Mouse (Mus musculus): Measurements from ENCODE around the gene Twnk. TPM values are rescaled to one million over a fixed set of nuclear protein-coding genes. Genes with fewer than 3 reads are reported as not detected.

Twnk gene
- 0.17 and 0.29 TPM in 2 replicates for polyA plus RNA-seq (2012)

- H3K36me3 ChIP-seq (ENCODE audit: control insufficient read depth), result peaks cover 63% of the 10 kb centered on the region
- TF ChIP-seq GATA1 (IDR thresholded peaks at IDR 0.05; ENCODE audit: low read length) (no peak; the same call in 1 of the 2 replicates), TAL1 (IDR thresholded peaks at IDR 0.05; ENCODE audit: low read length) (no peak)
- peaks cover 27% of the 10 kb centered on the region for H3K4me1 ChIP-seq (ENCODE audit: control insufficient read depth)
- H3K27me3 ChIP-seq (ENCODE audit: control insufficient read depth), result no peaks in the 10 kb centered on the region
- H3K4me3 ChIP-seq (replicated peaks), result peak within 1 kb of the TSS; percentile 79
- H3K9me3 ChIP-seq (ENCODE audit: control insufficient read depth, low read length), result no peaks in the 10 kb centered on the region
Measured at GRCm38 (mm10) chr19:45005444-45005843, at the start of gene Twnk. Gene Twnk (plus strand): TSS chr19:45005663.

- TF ChIP-seq TAL1 (IDR thresholded peaks at IDR 0.05; ENCODE audit: low read length) (no peak), GATA1 (IDR thresholded peaks at IDR 0.05; ENCODE audit: low read length) (no peak)
- Histone ChIP-seq H3K36me3 (ENCODE audit: control insufficient read depth) (peaks cover 93% of the 10 kb centered on the region), H3K9me3 (ENCODE audit: control insufficient read depth, low read length) (no peaks in the 10 kb centered on the region), H3K4me1 (ENCODE audit: control insufficient read depth) (no peaks in the 10 kb centered on the region), H3K27me3 (ENCODE audit: control insufficient read depth) (no peaks in the 10 kb centered on the region), H3K4me3 (replicated peaks) (no peak overlapping the region)
Measured at GRCm38 (mm10) chr19:44959633-44960032, 45.8 kb upstream of the Twnk start.

GRCm38 (mm10) chr19:44965978-44966377 lies 39.5 kb upstream of the Twnk start:
- Histone ChIP-seq H3K27me3 (ENCODE audit: control insufficient read depth) (no peaks in the 10 kb centered on the region), H3K36me3 (ENCODE audit: control insufficient read depth) (peaks cover 92% of the 10 kb centered on the region), H3K4me3 (replicated peaks) (no peak overlapping the region), H3K4me1 (ENCODE audit: control insufficient read depth) (no peaks in the 10 kb centered on the region), H3K9me3 (ENCODE audit: control insufficient read depth, low read length) (no peaks in the 10 kb centered on the region)
- TF ChIP-seq TAL1 (IDR thresholded peaks at IDR 0.05; ENCODE audit: low read length) (no peak), GATA1 (IDR thresholded peaks at IDR 0.05; ENCODE audit: low read length) (no peak)

- no peaks in the 10 kb centered on the region for H3K9me3 ChIP-seq (ENCODE audit: control insufficient read depth, low read length)
- H3K27me3 ChIP-seq (ENCODE audit: control insufficient read depth), result no peaks in the 10 kb centered on the region
- no peak for TF ChIP-seq TAL1 (IDR thresholded peaks at IDR 0.05; ENCODE audit: low read length)
- no peak for TF ChIP-seq GATA1 (IDR thresholded peaks at IDR 0.05; ENCODE audit: low read length)
- peaks cover 92% of the 10 kb centered on the region for H3K36me3 ChIP-seq (ENCODE audit: control insufficient read depth)
- H3K4me3 ChIP-seq (replicated peaks), result no peak overlapping the region
- H3K4me1 ChIP-seq (ENCODE audit: control insufficient read depth), result no peaks in the 10 kb centered on the region
Measured at GRCm38 (mm10) chr19:44968329-44968728, 37.1 kb upstream of the Twnk start.

- H3K36me3 ChIP-seq (ENCODE audit: control insufficient read depth), result peaks cover 97% of the 10 kb centered on the region
- no peaks in the 10 kb centered on the region for H3K9me3 ChIP-seq (ENCODE audit: control insufficient read depth, low read length)
- H3K27me3 ChIP-seq (ENCODE audit: control insufficient read depth), result no peaks in the 10 kb centered on the region
- no peaks in the 10 kb centered on the region for H3K4me1 ChIP-seq (ENCODE audit: control insufficient read depth)
- TF ChIP-seq GATA1 (IDR thresholded peaks at IDR 0.05; ENCODE audit: low read length), result no peak
- TF ChIP-seq TAL1 (IDR thresholded peaks at IDR 0.05; ENCODE audit: low read length), result no peak
- no peak overlapping the region for H3K4me3 ChIP-seq (replicated peaks)
Measured at GRCm38 (mm10) chr19:44976636-44977035, 28.8 kb upstream of the Twnk start.

GRCm38 (mm10) chr19:44977148-44977547 lies 28.3 kb upstream of the Twnk start:
- TF ChIP-seq GATA1 (IDR thresholded peaks at IDR 0.05; ENCODE audit: low read length), result no peak
- no peak for TF ChIP-seq TAL1 (IDR thresholded peaks at IDR 0.05; ENCODE audit: low read length)
- Histone ChIP-seq H3K27me3 (ENCODE audit: control insufficient read depth) (no peaks in the 10 kb centered on the region), H3K4me1 (ENCODE audit: control insufficient read depth) (no peaks in the 10 kb centered on the region), H3K36me3 (ENCODE audit: control insufficient read depth) (peaks cover 97% of the 10 kb centered on the region), H3K4me3 (replicated peaks) (no peak overlapping the region), H3K9me3 (ENCODE audit: control insufficient read depth, low read length) (no peaks in the 10 kb centered on the region)

GRCm38 (mm10) chr19:44980787-44981186 lies 24.7 kb upstream of the Twnk start:
- no peak for TF ChIP-seq TAL1 (IDR thresholded peaks at IDR 0.05; ENCODE audit: low read length)
- no peak for TF ChIP-seq GATA1 (IDR thresholded peaks at IDR 0.05; ENCODE audit: low read length)
- Histone ChIP-seq H3K36me3 (ENCODE audit: control insufficient read depth) (peaks cover 69% of the 10 kb centered on the region), H3K27me3 (ENCODE audit: control insufficient read depth) (no peaks in the 10 kb centered on the region), H3K9me3 (ENCODE audit: control insufficient read depth, low read length) (no peaks in the 10 kb centered on the region), H3K4me1 (ENCODE audit: control insufficient read depth) (no peaks in the 10 kb centered on the region), H3K4me3 (replicated peaks) (no peak overlapping the region)

- Histone ChIP-seq H3K4me3 (replicated peaks) (no peak overlapping the region), H3K27me3 (ENCODE audit: control insufficient read depth) (peaks cover 2% of the 10 kb centered on the region), H3K36me3 (ENCODE audit: control insufficient read depth) (peaks cover 51% of the 10 kb centered on the region), H3K4me1 (ENCODE audit: control insufficient read depth) (no peaks in the 10 kb centered on the region), H3K9me3 (ENCODE audit: control insufficient read depth, low read length) (no peaks in the 10 kb centered on the region)
- TF ChIP-seq GATA1 (IDR thresholded peaks at IDR 0.05; ENCODE audit: low read length), result no peak
- TF ChIP-seq TAL1 (IDR thresholded peaks at IDR 0.05; ENCODE audit: low read length), result no peak
Measured at GRCm38 (mm10) chr19:44982477-44983115, 22.9 kb upstream of the Twnk start.

GRCm38 (mm10) chr19:44983366-44983765 lies 22.1 kb upstream of the Twnk start:
- TF ChIP-seq TAL1 (IDR thresholded peaks at IDR 0.05; ENCODE audit: low read length) (no peak), GATA1 (IDR thresholded peaks at IDR 0.05; ENCODE audit: low read length) (no peak)
- Histone ChIP-seq H3K36me3 (ENCODE audit: control insufficient read depth) (peaks cover 43% of the 10 kb centered on the region), H3K4me3 (replicated peaks) (no peak overlapping the region), H3K9me3 (ENCODE audit: control insufficient read depth, low read length) (no peaks in the 10 kb centered on the region), H3K4me1 (ENCODE audit: control insufficient read depth) (no peaks in the 10 kb centered on the region), H3K27me3 (ENCODE audit: control insufficient read depth) (peaks cover 10% of the 10 kb centered on the region)

- no peaks in the 10 kb centered on the region for H3K9me3 ChIP-seq (ENCODE audit: control insufficient read depth, low read length)
- peaks cover 4% of the 10 kb centered on the region; the same call in 1 of the 2 replicates for H3K4me1 ChIP-seq (ENCODE audit: control insufficient read depth)
- no peak for TF ChIP-seq GATA1 (IDR thresholded peaks at IDR 0.05; ENCODE audit: low read length)
- no peak for TF ChIP-seq TAL1 (IDR thresholded peaks at IDR 0.05; ENCODE audit: low read length)
- H3K27me3 ChIP-seq (ENCODE audit: control insufficient read depth), result peaks cover 21% of the 10 kb centered on the region
- H3K4me3 ChIP-seq (replicated peaks), result no peak overlapping the region
- peaks cover 34% of the 10 kb centered on the region for H3K36me3 ChIP-seq (ENCODE audit: control insufficient read depth)
Measured at GRCm38 (mm10) chr19:44984420-44984819, 21.0 kb upstream of the Twnk start.

Data from erythroblast, embryonic 14.5 days (primary cell).